In the genomic region with DNA sequence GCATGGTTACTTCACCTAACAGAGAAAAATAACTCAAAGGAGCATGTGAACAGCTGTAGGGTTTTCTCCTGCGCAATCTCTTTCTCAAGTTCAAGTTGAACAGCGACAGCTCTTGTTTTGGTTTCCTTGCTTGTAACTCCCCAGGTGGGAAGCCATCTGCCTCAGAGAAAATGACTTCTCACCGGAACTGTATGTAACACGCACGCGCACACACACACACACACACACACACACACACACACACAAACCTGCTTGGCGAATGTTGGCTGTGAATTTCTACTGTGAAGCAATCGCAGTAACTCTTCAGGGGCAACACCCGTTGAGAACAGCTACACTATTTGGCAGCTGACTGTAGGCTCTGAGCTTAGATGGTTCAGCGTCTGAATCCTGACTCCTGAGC, we compare ENCODE assay signal across 19 mouse cellular contexts.
DNase-seq lines count a peak whose midpoint lies in the region; ATAC-seq and TF ChIP-seq lines count a peak whose summit lies in the region.
"Had no signal": no experiment of that assay in that cellular context is flagged by ENCODE, and none has a peak within 500 bp of the region (broad histone marks: within the 10 kb centered on the region; RNA-seq: fewer than 3 reads in every experiment).

No protein-coding gene starts in this region.

- no peak overlapping the region for H3K4me3 ChIP-seq in forebrain, embryonic 14.5 days (ENCODE audit: low read depth, low read length)
- H3K4me3 ChIP-seq in forebrain, embryonic 10.5 days, result no peak overlapping the region
- no peak overlapping the region for H3K4me3 ChIP-seq in lung, adult 2 months (replicated peaks; ENCODE audit: extremely low read depth, low read depth, low read length)
- H3K4me3 ChIP-seq: lung, embryonic 15.5 days; midbrain, embryonic 15.5 days; stomach, embryonic 15.5 days had no signal

- H3K4me1 ChIP-seq in forebrain, embryonic 14.5 days (ENCODE audit: control insufficient read depth, insufficient read depth, low read length), result no peaks in the 10 kb centered on the region
- H3K4me1 ChIP-seq in forebrain, embryonic 10.5 days, result no peaks in the 10 kb centered on the region
- H3K4me1 ChIP-seq in lung, adult 2 months (ENCODE audit: control insufficient read depth, insufficient read depth, low read length), result peaks cover 1% of the 10 kb centered on the region; the same call in 1 of the 2 replicates
- H3K4me1 ChIP-seq: lung, embryonic 15.5 days; midbrain, embryonic 15.5 days; stomach, embryonic 15.5 days had no signal

- no peak overlapping the region for H3K9ac ChIP-seq in forebrain, embryonic 14.5 days (ENCODE audit: low read length)
- H3K9ac ChIP-seq: lung, embryonic 15.5 days; midbrain, embryonic 15.5 days; stomach, embryonic 15.5 days had no signal

- no peaks in the 10 kb centered on the region for H3K36me3 ChIP-seq in forebrain, embryonic 14.5 days (ENCODE audit: control insufficient read depth, insufficient read depth, low read length)
- H3K36me3 ChIP-seq in forebrain, embryonic 10.5 days (replicated peaks), result no peaks in the 10 kb centered on the region
- H3K36me3 ChIP-seq: lung, embryonic 15.5 days; midbrain, embryonic 15.5 days; stomach, embryonic 15.5 days had no signal

- no peak overlapping the region for H3K4me2 ChIP-seq in forebrain, embryonic 14.5 days (ENCODE audit: low read length)
- H3K4me2 ChIP-seq: heart, embryonic 11.5 days; lung, embryonic 15.5 days; midbrain, embryonic 15.5 days; stomach, embryonic 15.5 days had no signal

- peak; percentile 7 for DNase-seq in forebrain, embryonic 14.5 days (ENCODE audit: low spot score)
- DNase-seq in forebrain, embryonic 10.5 days (ENCODE audit: extremely low spot score, low spot score), result no peak
- peak; percentile 11 to 15 for DNase-seq in right cerebral cortex, adult 2 months (ENCODE audit: low spot score in 2 of 2)
- no peak for DNase-seq in right cerebral cortex, adult 18-20 months
- DNase-seq in cerebellum, postnatal 36 days, result peak; percentile 33 to 40
- no peak for DNase-seq in lung, adult 2 months
- DNase-seq in testis, postnatal 10 days (ENCODE audit: low spot score), result no peak
- DNase-seq: gastrocnemius, postnatal 36 days; heart, postnatal 36 days; kidney, adult 2 months; kidney, postnatal 36 days; spleen, adult 18-20 months; thymus, postnatal 36 days had no signal

- ATAC-seq in forebrain, embryonic 14.5 days, result no peak
- ATAC-seq in erythroid progenitor cell, adult 5-6 weeks (replicated peaks; ENCODE audit: low FRiP score, poor library complexity, severe bottlenecking), result no peak
- ATAC-seq: midbrain, embryonic 15.5 days; Patski had no signal

- no peak for TF ChIP-seq POLR2A in lung, adult 2 months (IDR thresholded peaks at IDR 0.05; ENCODE audit: borderline replicate concordance, extremely low read depth, low read depth, low read length)

- H3K27ac ChIP-seq in forebrain, embryonic 14.5 days (ENCODE audit: low read depth, low read length), result no peak overlapping the region
- no peak overlapping the region for H3K27ac ChIP-seq in forebrain, embryonic 10.5 days
- H3K27ac ChIP-seq: lung, embryonic 15.5 days; midbrain, embryonic 15.5 days; stomach, embryonic 15.5 days had no signal

- no peaks in the 10 kb centered on the region for H3K9me3 ChIP-seq in forebrain, embryonic 14.5 days (replicated peaks; ENCODE audit: control insufficient read depth, low read length)
- H3K9me3 ChIP-seq in forebrain, embryonic 10.5 days, result no peaks in the 10 kb centered on the region
- H3K9me3 ChIP-seq: lung, embryonic 15.5 days; midbrain, embryonic 15.5 days; stomach, embryonic 15.5 days had no signal

- H3K27me3 ChIP-seq in forebrain, embryonic 14.5 days (replicated peaks; ENCODE audit: control insufficient read depth, insufficient read depth, low read length), result no peaks in the 10 kb centered on the region
- no peaks in the 10 kb centered on the region for H3K27me3 ChIP-seq in forebrain, embryonic 10.5 days (ENCODE audit: poor library complexity, severe bottlenecking)
- H3K27me3 ChIP-seq: lung, embryonic 15.5 days; midbrain, embryonic 15.5 days; Patski; stomach, embryonic 15.5 days had no signal

- WGBS in forebrain, embryonic 14.5 days, result 87% methylated on average over 10 of the region's 10 CpGs
- WGBS in forebrain, embryonic 10.5 days, result 93% methylated on average over 10 of the region's 10 CpGs
- WGBS in lung, adult 2 months, result 87% methylated on average over 10 of the region's 10 CpGs

- no peak for TF ChIP-seq CTCF in lung, adult 2 months (IDR thresholded peaks at IDR 0.05; ENCODE audit: insufficient read depth, low read length)

Comparison
In these comparisons a context has a peak if more than half of its experiments do, and no peak if none do; other contexts are left out.
1. DNase-seq: peak in forebrain, embryonic 14.5 days (single experiment), right cerebral cortex, adult 2 months (2 of 2) and cerebellum, postnatal 36 days (2 of 2); none in forebrain, embryonic 10.5 days (single experiment), right cerebral cortex, adult 18-20 months (single experiment), lung, adult 2 months (single experiment) and testis, postnatal 10 days (single experiment).